Mouse (Mus musculus): ENCODE results near the gene Atp8a2. TPM values are rescaled to one million over a fixed set of nuclear protein-coding genes. Genes with fewer than 3 reads are reported as not detected.

The Atp8a2 gene
- polyA plus RNA-seq, 1 experiment from 2014 or later, result 9.0 TPM

GRCm38 (mm10) chr14:59919865-59920264 is 277.1 kb downstream of the Atp8a2 start:
- Histone ChIP-seq H3K27ac (replicated peaks in 1 of 2; ENCODE audit: control insufficient read depth in 1 of 2, insufficient read depth in 1 of 2, low read depth in 2 of 2, low read length in 2 of 2) (no peak overlapping the region), H3K27me3 (ENCODE audit: control insufficient read depth, insufficient read depth, low read length) (no peaks in the 10 kb centered on the region), H3K4me3 (ENCODE audit: control insufficient read depth in 1 of 2, insufficient read depth in 1 of 2, low read depth in 1 of 2, low read length in 2 of 2) (no peak overlapping the region), H3K4me2 (ENCODE audit: low read length) (no peak overlapping the region), H3K36me3 (ENCODE audit: control insufficient read depth, insufficient read depth, low read length) (no peaks in the 10 kb centered on the region), H3K9me3 (ENCODE audit: control insufficient read depth, low read length) (no peaks in the 10 kb centered on the region), H3K9ac (ENCODE audit: low read length) (no peak overlapping the region), H3K4me1 (ENCODE audit: control insufficient read depth in 2 of 2, insufficient read depth in 2 of 2, low read length in 2 of 2) (peaks cover 1% of the 10 kb centered on the region in 2 experiments; a peak in 3 of 4 replicates)
- ATAC-seq (ENCODE audit: insufficient number of reproducible peaks, insufficient read depth, low FRiP score, low read depth), result no peak
- WGBS, result 74% methylated on average over 8 of the region's 8 CpGs

- H3K4me3 ChIP-seq (ENCODE audit: control insufficient read depth in 1 of 2, insufficient read depth in 1 of 2, low read depth in 1 of 2, low read length in 2 of 2), result no peak overlapping the region
- WGBS, result 87% methylated on average over 7 of the region's 7 CpGs
- ATAC-seq (ENCODE audit: insufficient number of reproducible peaks, insufficient read depth, low FRiP score, low read depth), result no peak
- no peak overlapping the region for H3K9ac ChIP-seq (ENCODE audit: low read length)
- no peaks in the 10 kb centered on the region for H3K36me3 ChIP-seq (ENCODE audit: control insufficient read depth, insufficient read depth, low read length)
- no peaks in the 10 kb centered on the region for H3K9me3 ChIP-seq (ENCODE audit: control insufficient read depth, low read length)
- H3K27me3 ChIP-seq (ENCODE audit: control insufficient read depth, insufficient read depth, low read length), result no peaks in the 10 kb centered on the region
- H3K4me1 ChIP-seq (ENCODE audit: control insufficient read depth in 2 of 2, insufficient read depth in 2 of 2, low read length in 2 of 2), result no peaks in the 10 kb centered on the region
- H3K27ac ChIP-seq (replicated peaks in 1 of 2; ENCODE audit: control insufficient read depth in 1 of 2, insufficient read depth in 1 of 2, low read depth in 2 of 2, low read length in 2 of 2), result no peak overlapping the region
- H3K4me2 ChIP-seq (ENCODE audit: low read length), result no peak overlapping the region
These were observed 293.4 kb downstream of the Atp8a2 start for GRCm38 (mm10) chr14:59903484-59904130.

DNA sequence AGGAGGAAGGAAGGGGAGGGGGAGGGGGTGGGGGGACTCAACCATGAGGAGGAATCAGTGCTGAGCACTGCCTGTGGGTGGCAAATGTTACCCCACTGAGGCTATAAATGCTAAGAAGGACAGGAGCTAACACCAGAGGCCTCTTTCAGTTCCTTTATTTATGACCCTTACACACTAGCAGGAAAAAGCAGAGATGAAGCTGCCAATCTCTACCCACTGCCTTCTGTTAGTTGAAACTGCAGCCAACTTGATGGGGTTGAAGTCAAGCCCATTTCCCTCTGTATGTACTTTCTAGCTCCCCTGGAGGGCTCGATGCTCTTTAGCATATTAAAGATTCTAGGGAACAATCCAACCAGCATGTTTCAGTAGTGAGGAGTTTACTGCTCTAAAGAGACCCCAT is 303.0 kb downstream of the Atp8a2 start:
- Histone ChIP-seq H3K27ac (replicated peaks in 1 of 2; ENCODE audit: control insufficient read depth in 1 of 2, insufficient read depth in 1 of 2, low read depth in 2 of 2, low read length in 2 of 2) (no peak overlapping the region), H3K4me1 (ENCODE audit: control insufficient read depth in 2 of 2, insufficient read depth in 2 of 2, low read length in 2 of 2) (peaks cover 0 to 2% of the 10 kb centered on the region in 2 experiments; a peak in 2 of 4 replicates), H3K9ac (ENCODE audit: low read length) (no peak overlapping the region), H3K9me3 (ENCODE audit: control insufficient read depth, low read length) (no peaks in the 10 kb centered on the region), H3K36me3 (ENCODE audit: control insufficient read depth, insufficient read depth, low read length) (no peaks in the 10 kb centered on the region), H3K4me3 (ENCODE audit: control insufficient read depth in 1 of 2, insufficient read depth in 1 of 2, low read depth in 1 of 2, low read length in 2 of 2) (no peak overlapping the region), H3K27me3 (ENCODE audit: control insufficient read depth, insufficient read depth, low read length) (no peaks in the 10 kb centered on the region), H3K4me2 (ENCODE audit: low read length) (no peak overlapping the region)
- WGBS, result 81% methylated on average over 1 of the region's 1 CpGs
- ATAC-seq (ENCODE audit: insufficient number of reproducible peaks, insufficient read depth, low FRiP score, low read depth), result no peak

DNA sequence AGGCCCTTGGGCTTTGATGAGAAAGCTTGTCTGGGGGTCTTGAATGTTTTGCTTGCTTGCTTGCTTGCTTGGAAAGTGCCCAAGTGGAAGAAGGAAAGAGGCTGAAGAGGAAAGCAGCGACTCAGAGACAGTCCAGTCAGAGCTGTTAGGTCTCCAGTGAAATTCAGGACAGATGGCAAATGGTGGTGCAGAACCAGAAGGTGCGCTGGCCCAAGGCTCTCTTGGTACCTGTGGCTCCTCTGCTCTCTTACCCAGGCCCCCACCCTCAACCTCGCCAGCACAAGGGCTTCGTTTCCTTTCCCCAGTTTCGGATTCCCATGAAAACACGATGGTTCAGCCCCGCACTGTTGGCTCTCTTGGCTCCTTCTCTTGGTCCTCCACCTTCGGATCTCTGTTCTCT is 304.9 kb downstream of the Atp8a2 start:
- ATAC-seq (ENCODE audit: insufficient number of reproducible peaks, insufficient read depth, low FRiP score, low read depth), result no peak
- H3K36me3 ChIP-seq (ENCODE audit: control insufficient read depth, insufficient read depth, low read length), result no peaks in the 10 kb centered on the region
- H3K4me3 ChIP-seq (ENCODE audit: control insufficient read depth in 1 of 2, insufficient read depth in 1 of 2, low read depth in 1 of 2, low read length in 2 of 2), result no peak overlapping the region
- H3K27ac ChIP-seq (replicated peaks in 1 of 2; ENCODE audit: control insufficient read depth in 1 of 2, insufficient read depth in 1 of 2, low read depth in 2 of 2, low read length in 2 of 2), result no peak overlapping the region
- 85% methylated on average over 8 of the region's 8 CpGs for WGBS
- no peaks in the 10 kb centered on the region for H3K27me3 ChIP-seq (ENCODE audit: control insufficient read depth, insufficient read depth, low read length)
- no peak overlapping the region for H3K9ac ChIP-seq (ENCODE audit: low read length)
- H3K4me1 ChIP-seq (ENCODE audit: control insufficient read depth in 2 of 2, insufficient read depth in 2 of 2, low read length in 2 of 2), result peaks cover 9 to 10% of the 10 kb centered on the region in 2 experiments
- no peak overlapping the region for H3K4me2 ChIP-seq (ENCODE audit: low read length)
- H3K9me3 ChIP-seq (ENCODE audit: control insufficient read depth, low read length), result no peaks in the 10 kb centered on the region

DNA sequence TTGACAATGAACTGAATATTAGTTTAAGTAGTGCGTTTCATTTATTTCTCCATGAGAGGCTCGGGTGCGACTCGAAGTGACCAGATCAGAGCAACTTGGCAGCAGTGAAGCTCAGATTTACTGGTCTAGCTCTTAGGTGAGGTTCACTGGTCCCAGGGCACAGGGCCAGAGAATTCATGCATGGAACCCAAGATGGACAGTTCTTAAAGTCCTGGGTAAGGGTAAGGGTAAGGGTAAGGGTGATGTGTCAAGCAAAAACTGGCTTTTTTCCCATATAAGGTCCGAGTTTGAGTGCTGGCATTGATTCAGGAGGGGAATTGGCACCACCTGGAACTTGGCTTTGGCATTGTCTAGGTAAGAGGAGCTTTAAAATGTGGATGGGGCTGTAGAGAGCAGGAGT is 305.5 kb downstream of the Atp8a2 start:
- no peak overlapping the region for H3K4me2 ChIP-seq (ENCODE audit: low read length)
- ATAC-seq (ENCODE audit: insufficient number of reproducible peaks, insufficient read depth, low FRiP score, low read depth), result no peak
- H3K4me3 ChIP-seq (ENCODE audit: control insufficient read depth in 1 of 2, insufficient read depth in 1 of 2, low read depth in 1 of 2, low read length in 2 of 2), result no peak overlapping the region
- H3K9me3 ChIP-seq (ENCODE audit: control insufficient read depth, low read length), result no peaks in the 10 kb centered on the region
- no peaks in the 10 kb centered on the region for H3K36me3 ChIP-seq (ENCODE audit: control insufficient read depth, insufficient read depth, low read length)
- H3K27me3 ChIP-seq (ENCODE audit: control insufficient read depth, insufficient read depth, low read length), result no peaks in the 10 kb centered on the region
- H3K4me1 ChIP-seq (ENCODE audit: control insufficient read depth in 2 of 2, insufficient read depth in 2 of 2, low read length in 2 of 2), result peaks cover 14% of the 10 kb centered on the region in 2 experiments
- 87% methylated on average over 5 of the region's 5 CpGs for WGBS
- no peak overlapping the region for H3K27ac ChIP-seq (replicated peaks in 1 of 2; ENCODE audit: control insufficient read depth in 1 of 2, insufficient read depth in 1 of 2, low read depth in 2 of 2, low read length in 2 of 2)
- no peak overlapping the region for H3K9ac ChIP-seq (ENCODE audit: low read length)

DNA sequence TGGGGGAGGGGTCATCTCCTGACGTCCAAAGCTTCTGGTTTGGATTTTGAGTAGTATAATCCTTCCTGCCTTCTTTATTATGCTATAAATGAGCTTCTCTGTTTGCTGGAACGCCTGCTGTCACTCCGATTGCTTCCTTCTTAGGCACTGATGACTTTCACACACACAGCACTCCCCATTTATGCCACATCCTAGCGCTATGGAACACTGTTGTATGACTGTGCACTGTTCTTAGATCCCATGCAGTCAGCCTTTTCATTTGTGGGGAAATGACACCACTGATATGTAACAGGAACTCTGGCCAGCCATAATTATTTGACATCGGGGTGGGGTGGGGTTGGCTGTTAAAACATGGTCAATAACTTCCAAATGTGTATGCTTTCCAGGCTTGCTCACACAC is 306.2 kb downstream of the Atp8a2 start:
- WGBS, result 74% methylated on average over 5 of the region's 5 CpGs
- no peak overlapping the region for H3K4me3 ChIP-seq (ENCODE audit: control insufficient read depth in 1 of 2, insufficient read depth in 1 of 2, low read depth in 1 of 2, low read length in 2 of 2)
- peaks cover 14% of the 10 kb centered on the region in 2 experiments for H3K4me1 ChIP-seq (ENCODE audit: control insufficient read depth in 2 of 2, insufficient read depth in 2 of 2, low read length in 2 of 2)
- H3K9me3 ChIP-seq (ENCODE audit: control insufficient read depth, low read length), result no peaks in the 10 kb centered on the region
- no peak for ATAC-seq (ENCODE audit: insufficient number of reproducible peaks, insufficient read depth, low FRiP score, low read depth)
- H3K27me3 ChIP-seq (ENCODE audit: control insufficient read depth, insufficient read depth, low read length), result peaks cover 7% of the 10 kb centered on the region
- no peak overlapping the region for H3K4me2 ChIP-seq (ENCODE audit: low read length)
- H3K36me3 ChIP-seq (ENCODE audit: control insufficient read depth, insufficient read depth, low read length), result no peaks in the 10 kb centered on the region
- H3K27ac ChIP-seq (replicated peaks in 1 of 2; ENCODE audit: control insufficient read depth in 1 of 2, insufficient read depth in 1 of 2, low read depth in 2 of 2, low read length in 2 of 2), result no peak overlapping the region
- no peak overlapping the region for H3K9ac ChIP-seq (ENCODE audit: low read length)

DNA sequence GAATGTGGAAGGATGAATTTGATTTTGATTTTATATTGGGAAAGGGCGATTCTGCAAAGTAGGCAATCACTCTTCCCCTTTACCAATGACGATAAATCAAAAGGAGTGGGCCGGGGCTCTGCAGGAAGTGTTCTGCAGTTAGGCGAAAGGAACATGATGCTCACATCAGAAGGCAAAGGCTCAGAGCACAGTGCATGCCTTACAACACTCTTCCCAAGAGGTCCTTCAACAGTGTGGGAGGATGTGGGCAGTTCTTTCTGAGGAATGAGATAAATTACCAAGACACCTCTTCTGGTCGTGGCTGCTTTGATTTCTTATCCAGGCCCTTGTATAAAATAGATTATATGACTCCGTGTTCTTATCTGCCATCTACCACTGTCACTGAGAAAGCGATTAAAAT is 306.9 kb downstream of the Atp8a2 start:
- ATAC-seq (ENCODE audit: insufficient number of reproducible peaks, insufficient read depth, low FRiP score, low read depth), result no peak
- Histone ChIP-seq H3K4me1 (ENCODE audit: control insufficient read depth in 2 of 2, insufficient read depth in 2 of 2, low read length in 2 of 2) (peaks cover 14% of the 10 kb centered on the region in 2 experiments), H3K27me3 (ENCODE audit: control insufficient read depth, insufficient read depth, low read length) (peaks cover 8% of the 10 kb centered on the region), H3K9ac (ENCODE audit: low read length) (no peak overlapping the region), H3K36me3 (ENCODE audit: control insufficient read depth, insufficient read depth, low read length) (no peaks in the 10 kb centered on the region), H3K9me3 (ENCODE audit: control insufficient read depth, low read length) (no peaks in the 10 kb centered on the region), H3K4me2 (ENCODE audit: low read length) (no peak overlapping the region), H3K27ac (replicated peaks in 1 of 2; ENCODE audit: control insufficient read depth in 1 of 2, insufficient read depth in 1 of 2, low read depth in 2 of 2, low read length in 2 of 2) (no peak overlapping the region), H3K4me3 (ENCODE audit: control insufficient read depth in 1 of 2, insufficient read depth in 1 of 2, low read depth in 1 of 2, low read length in 2 of 2) (no peak overlapping the region)
- WGBS, result 54% methylated on average over 7 of the region's 7 CpGs

- 86% methylated on average over 1 of the region's 1 CpGs for WGBS
These were observed 308.5 kb downstream of the Atp8a2 start for GRCm38 (mm10) chr14:59888446-59888845.

More at GRCm38 (mm10) chr14:59888446-59888845, 308.5 kb downstream of the Atp8a2 start:
- no peak for ATAC-seq (ENCODE audit: insufficient number of reproducible peaks, insufficient read depth, low FRiP score, low read depth)
- no peaks in the 10 kb centered on the region for H3K36me3 ChIP-seq (ENCODE audit: control insufficient read depth, insufficient read depth, low read length)
- H3K9me3 ChIP-seq (ENCODE audit: control insufficient read depth, low read length), result no peaks in the 10 kb centered on the region
- no peak overlapping the region for H3K4me3 ChIP-seq (ENCODE audit: control insufficient read depth in 1 of 2, insufficient read depth in 1 of 2, low read depth in 1 of 2, low read length in 2 of 2)
- H3K4me2 ChIP-seq (ENCODE audit: low read length), result no peak overlapping the region
- H3K27ac ChIP-seq (replicated peaks in 1 of 2; ENCODE audit: control insufficient read depth in 1 of 2, insufficient read depth in 1 of 2, low read depth in 2 of 2, low read length in 2 of 2), result no peak overlapping the region
- no peak overlapping the region for H3K9ac ChIP-seq (ENCODE audit: low read length)
- H3K4me1 ChIP-seq (ENCODE audit: control insufficient read depth in 2 of 2, insufficient read depth in 2 of 2, low read length in 2 of 2), result peaks cover 14% of the 10 kb centered on the region in 2 experiments
- H3K27me3 ChIP-seq (ENCODE audit: control insufficient read depth, insufficient read depth, low read length), result peaks cover 8% of the 10 kb centered on the region

Data from heart, embryonic 14.5 days (tissue).